Mouse (Mus musculus) C2C12 (cell line): ENCODE measurements around the gene Pfn1. TPM values are rescaled to one million over a fixed set of nuclear protein-coding genes. Genes with fewer than 3 reads are reported as not detected.
A peak's percentile ranks its signal among the peaks of the same experiment; 100 is the strongest.

Experiments
- H3K27me3 ChIP-seq: one replicate; pipeline ENCODE4 v1.6.1; 2011; ENCODE audit not compliant: control insufficient read depth, insufficient read depth, insufficient read length
- H3K36me3 ChIP-seq: one replicate; pipeline ENCODE4 v1.6.1; 2011; ENCODE audit not compliant: control insufficient read depth, insufficient read depth
- H3K4me3 ChIP-seq: one replicate; pipeline ENCODE4 v1.5.1; 2011; ENCODE audit warnings: mild to moderate bottlenecking, control low read depth; ENCODE audit not compliant: poor library complexity, insufficient read depth, severe bottlenecking
- H3K79me2 ChIP-seq: one replicate; pipeline ENCODE4 v1.6.1; 2011; ENCODE audit not compliant: control insufficient read depth, insufficient read depth
- H3K79me3 ChIP-seq: one replicate; pipeline ENCODE4 v1.6.1; 2011; ENCODE audit warnings: low read depth, control low read depth
- H3ac ChIP-seq: one replicate; pipeline ENCODE3; 2011; ENCODE audit warnings: low read depth; ENCODE audit not compliant: control insufficient read depth, insufficient read length
- CEBPB ChIP-seq: IDR thresholded peaks from one replicate; pipeline ENCODE4 v1.6.1; 2011; ENCODE audit warnings: low read depth, mild to moderate bottlenecking, control low read depth, moderate library complexity
- CTCF ChIP-seq: IDR thresholded peaks from one replicate; pipeline ENCODE4 v1.5.1; 2011; ENCODE audit not compliant: control insufficient read depth, insufficient read depth, insufficient read length
- FOSL1 ChIP-seq: IDR thresholded peaks from one replicate; pipeline ENCODE4 v1.8.0; 2011; ENCODE audit warnings: mild to moderate bottlenecking, low read length; ENCODE audit not compliant: poor library complexity, insufficient read depth, severe bottlenecking
- MAX ChIP-seq: IDR thresholded peaks from one replicate; pipeline ENCODE4 v1.6.1; 2011; ENCODE audit warnings: mild to moderate bottlenecking, control low read depth
- MYOD1 ChIP-seq: IDR thresholded peaks from one replicate; pipeline ENCODE4 v1.6.1; 2011; ENCODE audit warnings: low read depth; ENCODE audit not compliant: control insufficient read depth, insufficient read length
- MYOG ChIP-seq: IDR thresholded peaks from one replicate; pipeline ENCODE4 v1.6.1; 2011; ENCODE audit not compliant: control insufficient read depth, insufficient read length; ENCODE audit errors: extremely low read depth
- USF1 ChIP-seq: IDR thresholded peaks from one replicate; pipeline ENCODE4 v1.6.1; 2011; ENCODE audit warnings: low read depth, mild to moderate bottlenecking, control low read depth, moderate library complexity
- polyA plus RNA-seq: library from polyadenylated mRNA; unstranded; fragments of >200 nt; fragmentation: generic; extraction: Trizol; gene quantifications from one replicate; pipeline ENCODE4 v1.2.1, GENCODE M21; 2012; ENCODE audit warnings: missing spikeins

Pfn1 gene
- polyA plus RNA-seq, 1 experiment, result 4,207 TPM

DNA sequence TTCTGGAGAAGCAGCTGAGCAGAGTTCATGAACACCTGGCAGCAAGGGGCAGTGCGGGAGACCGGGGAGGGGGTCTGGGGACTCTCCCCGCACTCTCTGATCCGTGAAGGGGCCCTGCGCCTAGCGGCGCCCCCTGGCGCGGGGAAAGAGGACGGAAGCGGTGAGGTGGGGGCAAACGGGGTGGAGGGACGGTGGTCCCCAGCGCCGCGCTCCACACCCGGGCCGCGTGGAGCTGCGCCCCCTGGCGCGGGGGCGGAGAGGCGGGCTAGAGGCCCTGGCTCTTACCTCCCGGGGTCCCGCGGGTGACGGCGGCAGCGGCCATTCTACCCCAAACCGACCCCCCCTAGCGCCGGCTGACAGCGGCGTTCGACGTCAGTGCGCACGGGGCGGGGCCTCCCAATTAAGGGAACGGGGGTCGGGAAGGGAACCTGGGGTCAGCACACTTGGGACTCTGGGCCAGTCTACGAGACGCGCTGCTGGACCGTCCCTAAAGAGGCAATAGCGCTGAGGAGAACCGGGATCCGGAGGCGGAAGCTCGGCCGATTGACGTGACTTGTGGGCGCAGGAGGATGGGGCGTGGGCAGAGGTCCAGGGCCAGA is 33.3 kb upstream of the Pfn1 start, which contains the start of gene Camta2:
Camta2 (minus strand) TSS at position 505 of the 599 bp plus-strand sequence.
- TF ChIP-seq FOSL1 (no peak), CTCF (peak; percentile 72), MAX (no peak), MYOG (no peak), CEBPB (no peak), USF1 (no peak), MYOD1 (no peak)
- no peaks in the 10 kb centered on the region for H3K79me3 ChIP-seq
- no peaks in the 10 kb centered on the region for H3K27me3 ChIP-seq

GRCm38 (mm10) chr11:70686901-70687566 is 32.6 kb upstream of the Pfn1 start:
- Histone ChIP-seq H3K27me3 (no peaks in the 10 kb centered on the region), H3K36me3 (peaks cover 32% of the 10 kb centered on the region), H3K4me3 (peak overlapping the region; percentile 72), H3K79me2 (peaks cover 10% of the 10 kb centered on the region), H3K79me3 (no peaks in the 10 kb centered on the region), H3ac (peak overlapping the region; percentile 85)
- no peak for TF ChIP-seq FOSL1

More for the DNA sequence above, 33.3 kb upstream of the Pfn1 start, which contains the start of gene Camta2:
- Histone ChIP-seq H3K79me2 (peaks cover 10% of the 10 kb centered on the region), H3K4me3 (peak within 1 kb of the TSS; percentile 72), H3ac (peak within 1 kb of the TSS; percentile 85), H3K36me3 (peaks cover 26% of the 10 kb centered on the region)

- no peaks in the 10 kb centered on the region for H3K27me3 ChIP-seq
- H3ac ChIP-seq, result no peak overlapping the region
- TF ChIP-seq MAX (no peak), CTCF (no peak), MYOG (no peak), MYOD1 (no peak), USF1 (no peak), FOSL1 (no peak), CEBPB (no peak)
- peaks cover 47% of the 10 kb centered on the region for H3K36me3 ChIP-seq
- H3K4me3 ChIP-seq, result no peak overlapping the region
- peaks cover 8% of the 10 kb centered on the region for H3K79me2 ChIP-seq
- H3K79me3 ChIP-seq, result no peaks in the 10 kb centered on the region
These were observed 29.2 kb upstream of the Pfn1 start for GRCm38 (mm10) chr11:70683640-70684039.

GRCm38 (mm10) chr11:70681897-70682581 is 27.6 kb upstream of the Pfn1 start:
- no peak overlapping the region for H3K4me3 ChIP-seq
- no peak overlapping the region for H3ac ChIP-seq
- TF ChIP-seq MAX (no peak), FOSL1 (no peak), MYOD1 (no peak), CTCF (no peak), USF1 (no peak), MYOG (no peak), CEBPB (no peak)
- H3K36me3 ChIP-seq, result peaks cover 49% of the 10 kb centered on the region
- H3K79me2 ChIP-seq, result no peaks in the 10 kb centered on the region
- no peaks in the 10 kb centered on the region for H3K27me3 ChIP-seq
- no peaks in the 10 kb centered on the region for H3K79me3 ChIP-seq

GRCm38 (mm10) chr11:70681170-70681569 is 26.7 kb upstream of the Pfn1 start:
- H3ac ChIP-seq, result no peak overlapping the region
- TF ChIP-seq CEBPB, result no peak
- TF ChIP-seq FOSL1, result no peak
- TF ChIP-seq MYOG, result no peak
- no peak for TF ChIP-seq MYOD1
- TF ChIP-seq USF1, result no peak
- no peak for TF ChIP-seq MAX
- no peak for TF ChIP-seq CTCF
- H3K79me3 ChIP-seq, result no peaks in the 10 kb centered on the region
- no peaks in the 10 kb centered on the region for H3K79me2 ChIP-seq
- H3K36me3 ChIP-seq, result peaks cover 57% of the 10 kb centered on the region
- no peak overlapping the region for H3K4me3 ChIP-seq
- H3K27me3 ChIP-seq, result no peaks in the 10 kb centered on the region
